Mouse (Mus musculus): ENCODE results near the gene Senp3. TPM values are rescaled to one million over a fixed set of nuclear protein-coding genes. Genes with fewer than 3 reads are reported as not detected.
"Not testable (repeated sequence)": the region's sequence is repeated elsewhere in the genome, so short reads cannot be mapped to it uniquely, and the experiment has no call there.

Gene Senp3
- total RNA-seq, 2 experiments from 2014 or later = 96.1 to 97.5 TPM

DNA sequence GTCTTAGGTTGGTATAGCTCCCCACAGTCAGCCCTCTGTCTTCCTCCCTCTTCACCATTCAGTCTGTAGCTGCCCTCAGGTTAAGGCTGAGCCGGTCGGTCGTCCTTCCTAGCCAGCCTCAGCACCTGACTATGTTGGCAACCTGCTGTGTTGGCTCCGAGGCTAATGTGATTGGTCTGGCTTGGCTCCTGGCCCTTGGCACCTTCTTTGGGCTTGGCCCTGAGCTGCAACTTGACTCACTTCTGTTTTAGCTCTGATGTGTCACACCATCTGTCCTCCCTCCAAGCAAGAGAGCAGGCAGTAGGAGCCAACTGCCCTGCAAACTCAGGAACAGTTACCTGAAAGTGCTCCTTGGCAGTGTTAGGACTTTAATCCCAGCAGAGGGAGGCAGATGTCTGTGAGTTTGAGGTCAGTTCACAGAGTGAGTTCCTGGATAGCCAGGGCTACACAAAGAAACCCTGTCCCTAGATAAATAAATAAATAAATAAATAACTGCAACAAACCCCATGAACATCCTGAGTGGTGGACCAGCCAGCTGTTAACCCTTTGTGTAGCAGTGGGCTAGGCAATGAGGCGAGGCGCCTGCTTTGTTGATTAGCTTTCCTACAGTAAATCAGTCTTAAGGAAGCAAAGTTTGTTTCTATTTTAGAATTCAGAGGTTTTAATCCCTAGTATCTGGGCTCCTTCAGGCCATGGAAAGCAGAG lies 25.0 kb upstream of the Senp3 start:
- peak in 1 of 2 experiments; percentile 24 for DNase-seq (ENCODE audit: low spot score in 2 of 2)

DNA sequence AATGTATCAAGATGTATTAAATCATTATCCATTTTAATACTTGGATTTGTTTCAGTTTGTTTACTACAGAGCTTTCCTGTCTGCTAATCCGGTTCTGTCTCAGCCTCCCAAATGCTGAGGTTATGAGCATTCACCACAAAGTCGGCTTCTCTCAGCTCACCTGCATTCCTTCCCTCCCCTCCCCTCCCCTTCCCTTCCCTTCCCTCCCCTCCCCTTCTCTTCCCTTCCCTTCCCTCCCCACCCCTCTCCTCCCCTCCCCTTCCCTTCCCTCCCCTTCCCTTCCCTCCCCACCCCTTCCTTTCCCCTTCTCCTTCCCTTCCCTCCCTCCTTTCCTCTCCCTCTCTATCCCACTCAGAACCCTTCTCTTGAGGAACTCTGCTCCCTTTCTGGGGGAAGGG lies 22.7 kb upstream of the Senp3 start:
- DNase-seq (ENCODE audit: low spot score in 2 of 2) = no peak

DNA sequence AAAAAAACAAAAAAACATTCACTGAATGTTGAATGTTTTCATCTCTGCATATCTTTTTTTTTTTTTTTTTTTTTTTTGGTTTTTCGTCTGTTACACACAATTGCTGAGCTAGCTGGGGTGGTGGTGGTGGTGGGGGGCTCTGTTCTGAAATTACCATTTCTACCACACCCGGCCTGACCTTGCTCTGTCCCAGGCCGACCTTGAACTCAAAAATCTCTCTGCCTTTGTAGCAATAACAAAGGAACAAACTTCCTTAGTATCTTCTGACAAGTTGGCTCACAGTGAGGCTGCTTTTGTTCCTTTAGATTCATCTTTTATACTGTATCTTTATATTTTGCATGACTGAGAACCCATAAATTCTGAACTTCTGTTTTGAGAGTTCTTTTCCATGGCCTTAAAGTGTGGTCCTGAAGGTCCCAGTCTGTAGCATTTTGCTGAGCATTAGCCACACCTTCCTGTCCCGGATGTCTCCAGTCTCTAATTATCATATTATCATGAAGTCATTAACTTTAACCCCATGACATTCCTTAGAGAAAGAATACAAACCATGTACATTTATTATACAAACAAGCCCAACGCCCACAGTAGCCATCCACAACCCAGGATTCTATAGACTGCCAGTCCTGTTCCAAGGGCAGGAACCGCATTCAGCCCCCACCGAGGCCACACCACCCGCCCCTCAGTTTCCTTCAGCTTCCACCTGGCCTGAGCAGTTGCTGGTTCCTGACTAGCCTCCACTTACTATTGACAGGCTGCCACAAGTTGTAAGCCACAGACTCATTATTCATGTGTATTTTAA lies 22.1 kb upstream of the Senp3 start:
- DNase-seq (ENCODE audit: low spot score in 2 of 2) = no peak

DNA sequence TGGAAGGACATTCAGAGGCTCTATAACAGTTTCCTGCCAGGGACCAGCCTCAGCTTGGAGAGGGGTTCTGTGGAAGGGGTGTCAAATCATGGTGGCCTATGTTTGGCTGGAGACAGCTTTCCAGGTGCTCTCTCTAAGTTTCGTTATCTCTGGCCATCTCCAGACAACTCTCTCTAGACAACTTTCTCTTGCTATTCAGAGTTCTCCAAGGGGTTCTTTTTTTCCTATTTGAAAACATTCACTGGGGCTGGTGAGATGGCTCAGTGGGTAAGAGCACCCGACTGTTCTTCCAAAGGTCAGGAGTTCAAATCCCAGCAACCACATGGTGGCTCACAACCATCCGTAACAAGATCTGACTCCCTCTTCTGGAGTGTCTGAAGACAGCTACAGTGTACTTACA lies 21.5 kb upstream of the Senp3 start:
- DNase-seq (ENCODE audit: low spot score in 2 of 2) = not testable (repeated sequence)

DNA sequence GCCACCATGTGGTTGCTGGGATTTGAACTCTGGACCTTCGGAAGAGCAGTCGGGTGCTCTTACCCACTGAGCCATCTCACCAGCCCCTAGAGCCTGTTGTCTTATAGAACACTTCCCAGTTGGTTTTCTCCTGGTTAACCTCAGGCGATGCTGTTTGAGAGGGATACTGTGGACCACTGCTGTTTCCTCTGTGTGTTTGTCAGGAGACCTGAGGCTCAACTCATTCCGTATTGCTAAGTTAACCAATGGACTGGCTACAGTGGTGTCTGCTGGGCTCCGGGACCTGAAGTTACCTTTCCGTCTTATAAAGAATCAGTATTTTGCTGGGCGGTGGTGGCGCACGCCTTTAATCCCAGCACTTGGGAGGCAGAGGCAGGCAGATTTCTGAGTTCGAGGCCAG lies 21.0 kb upstream of the Senp3 start:
- not testable (repeated sequence) for DNase-seq (ENCODE audit: low spot score in 2 of 2)

DNA sequence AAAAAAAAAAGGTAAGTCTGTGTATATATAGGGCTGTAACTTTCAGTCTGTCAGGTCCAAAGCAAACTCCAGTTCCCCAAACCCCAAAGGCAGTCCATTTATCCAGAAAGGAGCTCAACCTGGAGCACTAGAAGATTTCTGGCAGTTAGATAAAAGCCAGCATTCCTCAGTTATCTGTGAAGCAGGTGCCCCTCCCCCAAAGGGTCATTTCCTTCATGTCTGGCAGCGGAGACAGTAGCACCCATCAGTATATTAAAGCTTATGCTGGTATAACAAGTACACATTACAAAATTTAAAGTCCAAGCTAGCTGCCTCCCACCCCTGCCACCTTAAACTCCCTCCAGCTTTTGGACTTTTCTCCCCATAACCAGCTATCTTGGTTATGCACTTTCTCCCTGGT lies 17.7 kb upstream of the Senp3 start:
- no peak for DNase-seq (ENCODE audit: low spot score in 2 of 2)

DNA sequence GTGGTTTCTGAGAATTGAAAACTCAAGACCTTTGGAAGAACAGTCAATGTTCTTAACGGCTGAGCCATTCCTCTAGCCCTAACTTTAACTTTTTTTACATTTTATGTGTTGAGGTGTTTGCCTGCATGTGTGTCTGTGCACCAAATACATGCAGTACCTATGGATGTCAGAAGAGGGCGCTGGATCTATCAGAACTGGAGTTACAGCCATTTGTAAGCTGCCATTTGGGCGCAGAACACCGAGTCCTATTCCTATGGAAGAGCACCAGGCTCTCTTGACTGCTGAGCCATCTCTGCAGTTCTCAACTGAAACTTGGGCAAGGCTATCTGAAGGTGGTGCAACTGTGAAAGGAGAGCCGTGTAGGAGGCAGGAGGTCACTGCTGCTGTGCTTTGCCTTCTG lies 16.7 kb upstream of the Senp3 start:
- no peak for DNase-seq (ENCODE audit: low spot score in 2 of 2)

DNA sequence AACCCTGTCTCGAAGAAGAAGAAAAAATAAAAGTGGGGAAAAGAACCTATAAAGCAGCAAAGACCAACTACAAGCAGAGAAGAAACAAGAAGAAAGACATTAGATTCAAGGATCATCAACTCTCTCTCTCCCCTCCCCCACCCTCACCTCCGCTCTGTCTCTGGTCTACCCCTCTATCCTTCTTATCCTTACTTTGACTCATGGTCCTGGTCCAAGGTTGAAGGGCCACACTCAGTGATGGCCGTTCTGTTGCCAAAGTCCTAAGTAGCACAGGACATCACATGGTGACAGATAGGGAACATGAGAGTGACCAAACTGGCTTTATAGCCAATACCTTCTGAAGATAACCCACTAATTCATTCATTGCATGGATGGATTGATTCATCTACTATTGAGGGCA lies 15.5 kb upstream of the Senp3 start:
- no peak for DNase-seq (ENCODE audit: low spot score in 2 of 2)

DNA sequence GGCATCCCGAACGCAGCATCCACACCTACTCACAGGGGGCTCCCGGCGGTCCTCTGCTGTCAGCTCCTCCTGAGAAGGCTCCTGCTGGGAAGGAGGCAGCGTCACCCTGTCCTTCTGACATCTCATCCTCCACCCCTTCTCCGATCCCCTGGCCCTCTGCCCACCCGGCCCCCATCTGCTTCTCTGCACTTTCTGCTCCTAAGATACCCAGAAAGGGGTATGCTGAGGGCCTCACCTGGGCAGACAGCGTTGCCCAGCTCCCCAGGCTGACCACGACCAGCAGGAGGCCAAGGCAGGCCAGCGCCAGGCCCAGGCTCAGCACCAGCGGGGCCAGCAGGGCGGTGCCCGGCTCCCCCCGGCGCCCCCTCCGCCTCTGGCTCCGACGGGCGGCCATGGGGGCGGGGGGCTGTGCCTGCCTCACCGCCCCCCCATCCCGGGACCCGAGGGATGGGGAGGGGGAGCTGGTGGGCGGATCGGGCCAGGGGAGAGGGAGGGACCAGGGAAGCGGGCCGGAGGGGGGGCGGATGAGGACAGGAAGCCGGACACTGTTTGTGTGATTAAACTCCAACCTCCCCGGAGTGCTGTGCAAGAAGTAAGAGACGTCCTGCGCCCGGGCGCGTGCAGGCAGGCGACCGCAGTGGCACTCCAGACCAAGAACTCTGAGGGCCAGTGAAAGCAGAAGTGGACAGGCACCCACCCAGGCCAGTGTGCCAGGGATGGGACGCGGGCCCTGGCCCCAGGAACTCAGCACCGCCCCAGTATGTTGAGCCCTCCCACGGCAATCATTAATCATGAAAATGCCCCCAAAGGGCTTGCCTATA lies 13.7 kb upstream of the Senp3 start, which contains the start of the genes Tnfsf12 and Tnfsfm13:
Gene Tnfsf12, minus strand, starts transcription at position 489 of the 821 bp plus-strand sequence.
Gene Tnfsfm13, minus strand, starts transcription at position 738 of the 821 bp plus-strand sequence.
- DNase-seq (ENCODE audit: low spot score in 2 of 2) = peak in 1 of 2 experiments; percentile 49

DNA sequence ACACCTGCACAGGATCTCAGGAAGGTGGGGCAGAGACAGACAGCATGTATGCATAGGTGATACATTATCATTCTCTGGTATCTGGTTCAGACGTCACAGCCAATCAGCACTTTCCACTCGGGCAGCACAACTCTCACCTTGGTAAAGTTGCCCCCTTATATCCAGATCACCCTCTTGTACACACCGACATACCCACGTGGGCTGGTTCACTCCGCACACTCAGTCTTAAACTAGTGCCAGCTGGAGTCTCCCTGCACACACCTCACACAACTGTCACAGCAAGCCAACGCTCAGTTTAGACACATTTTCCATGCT lies 13.1 kb upstream of the Senp3 start:
- no peak for DNase-seq (ENCODE audit: low spot score in 2 of 2)

DNA sequence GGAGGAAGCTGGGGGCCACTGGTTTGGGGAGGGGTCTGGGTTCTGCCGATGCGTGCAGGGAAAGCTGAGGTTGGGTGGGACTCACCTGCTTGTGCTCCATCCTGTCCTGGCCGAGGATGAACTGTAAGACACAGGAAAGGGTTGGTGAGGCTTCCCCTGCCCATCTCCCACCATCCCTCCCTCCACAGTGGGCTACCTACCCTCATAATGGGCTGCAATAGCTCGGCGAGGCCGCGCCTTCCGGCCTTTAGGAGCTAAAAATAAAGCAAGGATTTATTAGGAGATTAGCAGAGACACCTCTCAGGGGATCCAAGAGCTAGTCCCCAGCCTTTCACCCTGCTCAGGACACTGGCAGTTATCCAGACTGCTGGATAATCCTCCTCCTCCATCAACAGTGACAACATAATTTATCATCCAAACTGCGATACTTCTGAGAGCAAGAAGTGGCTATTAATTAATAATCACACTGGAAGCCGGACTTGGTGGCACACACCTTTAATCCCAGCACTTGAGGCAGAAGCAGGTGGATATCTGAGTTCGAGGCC lies 11.6 kb upstream of the Senp3 start:
- DNase-seq (ENCODE audit: low spot score in 2 of 2) = no peak

DNA sequence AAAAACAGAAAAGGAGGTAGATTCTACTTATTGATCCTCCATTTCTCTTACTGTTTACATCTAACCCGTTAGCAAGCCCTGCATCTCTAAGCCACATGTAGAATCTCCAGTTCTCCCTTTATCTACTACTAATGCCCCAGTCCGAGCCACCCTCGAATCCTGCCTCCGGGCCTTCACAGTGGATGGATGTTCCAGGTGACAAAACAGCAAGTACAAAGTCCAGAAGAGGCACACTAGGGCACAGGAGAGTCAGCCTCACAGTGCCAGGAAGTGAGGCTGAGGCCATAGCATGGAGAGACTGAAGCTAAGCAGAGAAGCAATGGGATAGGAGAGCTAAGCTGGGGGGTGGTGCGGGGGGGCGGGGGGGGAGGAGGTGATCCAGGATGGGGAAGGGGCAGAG lies 11.0 kb upstream of the Senp3 start:
- DNase-seq (ENCODE audit: low spot score in 2 of 2) = no peak

DNA sequence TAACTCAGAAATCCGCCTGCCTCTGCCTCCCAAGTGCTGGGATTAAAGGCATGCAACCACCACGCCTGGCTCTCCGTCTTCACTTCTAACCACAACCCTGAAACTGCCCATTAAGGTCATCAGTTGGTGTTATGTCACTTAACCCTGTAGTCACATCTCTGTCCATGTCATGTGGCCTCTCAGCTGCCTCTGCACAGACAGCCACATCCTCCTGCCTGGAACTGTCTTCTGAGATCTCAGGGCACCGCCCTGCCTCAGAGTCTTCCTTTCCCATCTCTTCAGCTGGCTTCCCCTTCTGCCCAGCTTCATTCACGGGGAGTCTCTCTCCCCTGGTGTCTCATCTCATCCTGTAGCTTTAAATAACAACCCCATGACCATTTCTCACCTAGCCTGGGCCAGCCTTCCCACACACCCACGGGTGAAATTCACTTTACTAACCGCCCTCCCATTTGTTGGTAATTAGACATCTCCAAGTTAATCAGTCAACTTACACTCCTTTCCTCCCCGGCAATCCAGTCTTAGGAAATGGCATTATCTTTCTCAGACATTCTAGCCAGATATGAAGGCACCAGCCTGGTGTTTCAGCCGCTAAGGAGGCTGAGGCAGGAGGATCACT lies 10.4 kb upstream of the Senp3 start:
- no peak for DNase-seq (ENCODE audit: low spot score in 2 of 2)

DNA sequence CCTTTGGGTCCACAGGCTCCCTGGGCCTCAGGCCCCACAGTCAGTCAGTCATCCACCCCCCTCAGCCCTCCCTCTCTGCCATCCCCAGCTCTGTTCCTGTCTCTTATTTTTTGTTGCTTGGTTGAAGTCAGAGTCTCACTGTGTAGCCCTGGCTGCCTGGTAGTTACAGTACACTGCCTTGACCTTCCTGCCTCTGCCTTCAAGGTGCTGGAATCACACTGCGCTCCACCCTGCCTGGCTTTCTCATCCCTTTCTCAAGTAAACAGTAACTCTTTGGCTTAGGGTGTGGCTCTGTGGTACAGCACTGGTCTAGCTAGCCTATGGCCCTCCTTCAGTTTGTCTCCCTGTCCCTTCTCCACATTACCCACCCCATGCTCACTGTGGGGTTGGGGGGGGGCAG lies 8.0 kb upstream of the Senp3 start:
- DNase-seq (ENCODE audit: low spot score in 2 of 2) = no peak

DNA sequence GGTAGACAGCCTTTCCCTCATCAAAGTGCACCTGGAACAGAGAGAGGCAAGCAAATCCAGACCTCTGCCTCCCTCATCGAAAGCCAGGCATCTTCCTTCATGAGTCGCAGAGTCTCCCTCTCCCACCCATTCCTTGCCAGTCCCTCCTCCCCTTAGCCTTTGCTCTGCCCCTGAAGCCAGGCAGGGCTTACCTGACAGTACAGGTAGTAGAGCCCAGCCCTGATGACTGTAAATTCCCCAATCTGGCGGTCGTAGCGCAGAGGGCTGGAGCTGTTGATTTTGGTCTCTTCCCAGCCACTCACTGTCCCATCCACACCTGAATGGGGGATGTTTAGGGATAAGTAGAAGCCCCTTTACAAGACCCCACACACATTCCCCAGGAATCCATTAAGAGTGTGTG lies 5.2 kb upstream of the Senp3 start:
- no peak for DNase-seq (ENCODE audit: low spot score in 2 of 2)

DNA sequence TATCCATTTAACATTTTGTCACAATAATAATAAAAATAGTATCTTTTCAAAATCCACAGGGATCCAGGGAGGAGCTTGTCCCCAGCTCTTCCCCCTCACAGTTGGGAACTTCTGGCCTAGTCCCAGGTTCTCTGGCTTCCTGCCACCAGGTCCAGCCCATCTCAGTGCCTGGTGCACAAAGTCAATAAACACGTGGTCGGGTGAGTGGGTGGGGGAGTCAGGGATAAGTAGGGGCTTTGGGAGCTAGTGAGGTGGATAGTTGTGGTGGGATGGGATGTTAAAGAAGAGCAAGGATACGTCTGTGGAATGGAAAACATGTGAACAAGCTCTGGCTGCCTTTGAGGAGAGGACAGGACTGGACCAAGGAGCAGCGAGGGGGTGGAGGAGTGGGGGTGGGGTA lies 4.5 kb upstream of the Senp3 start:
- peak in 1 of 2 experiments; percentile 68 for DNase-seq (ENCODE audit: low spot score in 2 of 2)

DNA sequence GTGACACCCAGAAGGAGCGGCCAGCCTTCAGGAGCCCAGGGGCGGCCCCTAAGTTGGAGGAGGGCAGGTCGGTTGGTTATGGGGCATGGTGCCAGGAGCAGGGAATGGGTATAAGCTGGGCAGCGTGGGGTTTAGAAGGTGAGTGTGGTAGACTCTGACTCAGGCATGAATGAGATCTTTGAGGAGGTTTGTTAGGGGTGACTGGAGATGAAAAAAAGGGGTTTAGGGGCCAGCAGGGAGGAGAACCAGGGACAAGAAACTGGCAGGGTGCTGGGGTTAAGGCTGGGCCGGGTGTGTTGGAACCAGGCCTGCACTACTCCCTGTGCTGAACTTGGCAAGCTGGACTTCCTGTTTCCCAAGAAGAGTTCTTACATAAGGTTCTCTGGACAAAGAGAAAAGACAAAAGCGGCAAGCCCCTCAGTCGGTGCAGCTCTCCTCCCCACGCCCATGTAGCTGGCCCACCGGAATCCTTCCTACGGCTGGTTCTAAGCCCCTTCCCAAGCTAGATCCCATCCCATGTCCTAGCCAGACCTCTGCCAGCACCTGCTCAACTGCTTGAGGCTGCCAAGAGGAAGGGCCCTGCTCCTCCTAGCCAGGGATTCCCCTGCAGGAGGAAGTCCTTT lies 3.8 kb upstream of the Senp3 start, which contains the start of gene Tnfsf13:
Gene Tnfsf13, minus strand, starts transcription at position 259 of the 623 bp plus-strand sequence.
- peak in 1 of 2 experiments; percentile 63 for DNase-seq (ENCODE audit: low spot score in 2 of 2)

DNA sequence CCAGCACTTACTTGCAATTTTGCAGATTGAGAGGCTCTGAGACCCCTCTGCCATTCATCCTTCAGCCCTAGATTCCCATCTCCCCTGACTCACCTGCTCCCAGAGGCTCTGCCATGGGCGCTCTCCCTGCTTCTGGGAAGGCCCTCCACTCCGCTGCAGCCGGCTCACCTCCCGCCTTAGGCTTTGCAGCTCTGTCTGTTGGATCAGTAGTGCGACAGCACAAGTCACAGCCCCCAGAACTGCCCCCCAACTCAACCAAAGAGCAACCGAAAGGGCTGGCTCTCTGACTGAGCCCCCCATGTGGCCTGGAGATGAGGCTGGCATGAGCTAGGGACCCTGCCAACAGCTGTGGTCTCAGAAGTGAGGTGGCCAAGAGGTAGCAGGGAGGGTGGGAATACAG lies 3.1 kb upstream of the Senp3 start:
- DNase-seq (ENCODE audit: low spot score in 2 of 2) = no peak

DNA sequence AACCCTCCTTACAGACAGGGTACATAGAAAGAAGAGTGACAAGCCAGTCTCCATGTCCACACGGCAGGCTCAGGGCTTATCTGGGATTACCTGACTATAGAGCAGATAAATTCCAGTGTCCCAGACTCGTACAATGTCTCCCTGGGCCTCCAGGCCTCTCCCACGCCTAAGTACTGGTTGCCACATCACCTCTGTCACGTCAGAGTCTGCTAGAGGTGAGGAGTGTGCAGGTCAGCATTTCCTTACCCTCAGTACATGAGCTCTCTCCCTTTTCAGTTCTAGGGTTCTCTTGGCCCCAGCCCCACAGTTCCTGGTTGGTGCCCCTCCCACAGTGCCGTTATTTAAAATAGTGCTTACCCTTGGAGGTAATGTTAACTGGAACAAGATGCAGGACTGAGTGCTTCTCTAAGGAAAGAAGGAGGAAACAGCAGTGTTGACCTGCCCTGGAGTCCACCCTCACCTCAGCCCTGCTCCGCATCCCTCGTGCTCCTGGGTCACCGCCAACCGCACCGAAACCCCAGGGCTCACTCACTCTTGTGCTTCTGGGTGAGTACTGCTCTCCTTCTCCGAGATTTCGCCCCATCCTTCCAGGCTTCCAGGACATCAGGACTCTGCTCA lies 2.4 kb upstream of the Senp3 start:
- no peak for DNase-seq (ENCODE audit: low spot score in 2 of 2)

DNA sequence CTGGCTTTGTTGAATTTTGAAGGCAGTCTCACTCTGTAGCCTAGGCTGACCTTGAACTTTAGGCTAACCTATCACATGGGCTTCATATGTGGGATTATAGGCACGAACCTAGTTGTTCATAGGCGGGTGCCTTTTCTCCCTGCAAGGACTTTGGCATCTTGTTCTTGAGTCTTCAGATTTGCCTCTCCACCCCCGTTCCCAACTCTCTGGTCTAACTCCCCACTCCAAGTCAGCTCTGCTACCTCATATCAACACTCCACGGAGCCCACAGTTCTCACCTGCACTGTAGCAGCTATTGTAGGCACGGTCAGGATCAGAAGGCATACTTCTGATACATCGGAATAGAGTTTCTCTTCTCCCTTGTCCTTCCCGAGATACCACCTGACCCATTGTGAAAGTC lies 1.7 kb upstream of the Senp3 start:
- DNase-seq (ENCODE audit: low spot score in 2 of 2) = no peak

Data from layer of hippocampus, adult 18-20 months (tissue).